Mouse (Mus musculus): ENCODE results near the gene Hmgn5.

Gene Hmgn5

GRCm38 (mm10) chrX:109013283-109013682, at the start of gene Hmgn5:
Hmgn5 (minus strand) TSS chrX:109013404.
- peak; percentile 93 to 96 for DNase-seq

DNA sequence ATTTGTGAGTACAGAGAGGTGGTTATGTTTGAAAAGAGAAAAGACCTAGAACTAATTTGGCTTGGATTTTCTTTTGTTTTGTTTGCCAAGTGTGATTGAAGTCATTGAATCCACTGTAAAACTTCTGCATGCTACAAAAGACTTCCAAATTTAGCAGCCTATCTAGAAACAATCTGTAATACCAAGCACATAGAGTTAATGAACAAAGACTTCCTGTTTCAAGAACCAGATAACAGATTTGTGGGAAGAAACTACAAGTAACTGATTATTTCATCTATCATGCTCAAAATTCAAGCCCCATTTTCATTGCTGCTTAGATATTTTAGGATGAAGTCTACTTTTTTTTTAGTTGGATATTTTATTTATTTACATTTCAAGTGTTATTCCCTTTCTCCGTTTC, 34.6 kb upstream of the Hmgn5 start:
- DNase-seq = no peak

DNA sequence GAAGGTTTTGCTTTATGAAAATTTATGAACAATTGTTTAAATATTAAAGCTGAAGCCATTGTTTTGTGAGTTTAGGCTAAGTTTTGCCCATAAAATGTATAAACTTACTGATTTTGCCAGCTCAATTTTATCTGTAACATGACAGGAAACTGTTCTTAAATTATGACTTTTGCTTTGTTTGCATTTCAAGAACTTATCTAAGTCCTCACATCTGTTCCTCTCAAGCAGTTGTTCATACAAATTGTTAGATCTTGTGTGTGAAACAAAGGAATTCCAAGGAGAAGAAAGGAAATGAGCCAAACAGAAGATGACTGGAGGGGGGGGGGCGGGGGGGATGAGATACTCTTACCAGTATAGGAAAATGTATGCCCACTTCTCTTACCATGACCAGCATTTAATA, 13.0 kb upstream of the Hmgn5 start:
- DNase-seq = no peak

GRCm38 (mm10) chrX:109020858-109021257, 7.7 kb upstream of the Hmgn5 start:
- no peak for DNase-seq

DNA sequence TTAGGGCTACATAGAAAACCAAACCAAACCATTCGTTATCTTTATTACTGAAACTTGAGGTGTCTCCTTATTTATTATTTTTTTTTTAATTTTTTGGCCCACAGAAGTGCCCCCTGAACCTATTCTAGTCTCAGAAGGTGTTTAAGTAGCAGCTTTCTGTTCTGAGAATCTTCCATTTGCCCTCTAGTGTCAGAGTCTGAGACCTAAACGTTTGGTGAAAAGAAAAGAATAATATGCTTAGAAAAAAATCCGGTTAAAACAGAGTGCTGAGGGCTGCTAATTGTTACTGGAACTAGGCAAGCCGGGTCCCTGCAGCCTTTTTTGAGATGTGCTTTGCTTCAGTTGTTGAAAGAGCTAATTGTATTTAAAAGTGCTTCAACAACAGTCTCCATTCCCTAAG, 962 bp upstream of the Hmgn5 start:
- DNase-seq = no peak

GRCm38 (mm10) chrX:109013686-109014085, 482 bp upstream of the Hmgn5 start:
- peak; percentile 65 to 76 for DNase-seq

GRCm38 (mm10) chrX:109012371-109013031, 703 bp downstream of the Hmgn5 start:
- DNase-seq = peak; percentile 57 to 66

- peak; percentile 23 to 30 for DNase-seq
Observed at GRCm38 (mm10) chrX:109011611-109012185, 1.5 kb downstream of the Hmgn5 start.

GRCm38 (mm10) chrX:109001277-109001676, 11.9 kb downstream of the Hmgn5 start:
- DNase-seq = no peak

Data from kidney, postnatal 25 days (tissue).